Comparison of ENCODE assay signal across 9 mouse cellular contexts in the genomic region with DNA sequence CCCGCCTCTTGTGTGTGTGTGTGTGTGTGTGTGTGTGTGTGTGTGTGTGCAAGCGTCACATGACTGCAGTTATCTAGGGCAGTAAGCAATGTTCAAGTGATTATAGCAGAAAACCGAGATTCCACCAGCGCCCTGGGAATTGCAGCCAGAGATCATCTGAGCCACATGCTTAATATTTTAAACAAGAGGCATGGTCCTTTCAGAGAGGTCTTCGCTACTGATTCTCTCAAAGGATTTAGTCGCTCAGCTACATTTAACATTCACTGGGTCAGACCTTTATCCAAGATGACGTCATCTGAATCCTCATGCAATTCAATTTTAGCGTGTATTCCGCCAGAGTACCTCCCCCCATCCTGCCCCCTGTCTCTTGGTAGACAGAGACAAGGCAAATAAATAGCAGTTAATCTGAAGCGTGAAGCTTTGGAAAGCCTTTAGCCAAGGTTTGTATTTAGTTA.
DNase-seq lines count a peak whose midpoint lies in the region; ATAC-seq and TF ChIP-seq lines count a peak whose summit lies in the region.
"Had no signal": no experiment of that assay in that cellular context is flagged by ENCODE, and none has a peak within 500 bp of the region (broad histone marks: within the 10 kb centered on the region; RNA-seq: fewer than 3 reads in every experiment).

No protein-coding gene starts in this region.

- H3K27me3 ChIP-seq in intestine, embryonic 14.5 days (replicated peaks; ENCODE audit: control insufficient read depth, insufficient read depth, low read length): no peaks in the 10 kb centered on the region
- no peaks in the 10 kb centered on the region for H3K27me3 ChIP-seq in intestine, postnatal 0 days (replicated peaks; ENCODE audit: control insufficient read depth, insufficient read depth, low read length)
- H3K27me3 ChIP-seq in heart, embryonic 14.5 days (ENCODE audit: control insufficient read depth, insufficient read depth, low read length): no peaks in the 10 kb centered on the region
- H3K27me3 ChIP-seq in limb, embryonic 10.5 days (ENCODE audit: low read depth, poor library complexity, severe bottlenecking): no peaks in the 10 kb centered on the region

- H3K27ac ChIP-seq in intestine, embryonic 14.5 days (ENCODE audit: low read depth): no peak overlapping the region
- no peak overlapping the region for H3K27ac ChIP-seq in intestine, postnatal 0 days (ENCODE audit: low read depth, low read length)
- peak overlapping the region; percentile 12 to 49; a peak in 3 of 4 replicates for H3K27ac ChIP-seq in heart, embryonic 14.5 days (replicated peaks in 1 of 2; ENCODE audit: control insufficient read depth in 1 of 2, insufficient read depth in 1 of 2, low read depth in 2 of 2, low read length in 2 of 2)
- peak overlapping the region; percentile 58; the same call in 1 of the 2 replicates for H3K27ac ChIP-seq in limb, embryonic 10.5 days
- H3K27ac ChIP-seq: liver, embryonic 14.5 days had no signal

- no peak for TF ChIP-seq CTCF in intestine, postnatal 0 days (IDR thresholded peaks at IDR 0.05; ENCODE audit: low read depth)

- ATAC-seq in intestine, embryonic 14.5 days (replicated peaks; ENCODE audit: low FRiP score, low TSS enrichment, low read depth): no peak
- no peak for ATAC-seq in intestine, postnatal 0 days
- no peak for ATAC-seq in heart, embryonic 14.5 days (ENCODE audit: insufficient number of reproducible peaks, insufficient read depth, low FRiP score, low read depth)

- no peak overlapping the region for H3K4me3 ChIP-seq in intestine, embryonic 14.5 days (ENCODE audit: low read depth, low read length)
- H3K4me3 ChIP-seq in intestine, postnatal 0 days (ENCODE audit: low read depth, low read length): no peak overlapping the region
- H3K4me3 ChIP-seq in heart, embryonic 14.5 days (ENCODE audit: control insufficient read depth in 1 of 2, insufficient read depth in 1 of 2, low read depth in 1 of 2, low read length in 2 of 2): peak overlapping the region in 1 of 2 experiments; percentile 5; a peak in 2 of 4 replicates
- peak overlapping the region; percentile 17; the same call in 1 of the 2 replicates for H3K4me3 ChIP-seq in limb, embryonic 10.5 days

- no peaks in the 10 kb centered on the region; the same call in 1 of the 2 replicates for H3K4me1 ChIP-seq in intestine, embryonic 14.5 days (replicated peaks; ENCODE audit: control insufficient read depth, insufficient read depth, low read length)
- H3K4me1 ChIP-seq in intestine, postnatal 0 days (replicated peaks; ENCODE audit: control insufficient read depth, insufficient read depth, low read length): no peaks in the 10 kb centered on the region
- peaks cover 5 to 13% of the 10 kb centered on the region in 2 experiments for H3K4me1 ChIP-seq in heart, embryonic 14.5 days (ENCODE audit: control insufficient read depth in 2 of 2, insufficient read depth in 2 of 2, low read length in 2 of 2)
- H3K4me1 ChIP-seq in limb, embryonic 10.5 days: peaks cover 12% of the 10 kb centered on the region

- no peaks in the 10 kb centered on the region for H3K9me3 ChIP-seq in intestine, embryonic 14.5 days (ENCODE audit: control insufficient read depth, low read length)
- H3K9me3 ChIP-seq in intestine, postnatal 0 days (ENCODE audit: control insufficient read depth): no peaks in the 10 kb centered on the region
- peaks cover 4% of the 10 kb centered on the region; the same call in 1 of the 2 replicates for H3K9me3 ChIP-seq in heart, embryonic 14.5 days (ENCODE audit: control insufficient read depth, low read length)
- H3K9me3 ChIP-seq in limb, embryonic 10.5 days (replicated peaks): no peaks in the 10 kb centered on the region

- H3K4me2 ChIP-seq in intestine, embryonic 14.5 days (ENCODE audit: low read length): peak overlapping the region; percentile 21
- no peak overlapping the region for H3K4me2 ChIP-seq in intestine, postnatal 0 days (replicated peaks; ENCODE audit: low read depth)
- peak overlapping the region; percentile 57 for H3K4me2 ChIP-seq in heart, embryonic 14.5 days (ENCODE audit: low read length)

- no peaks in the 10 kb centered on the region for H3K36me3 ChIP-seq in intestine, embryonic 14.5 days (ENCODE audit: control insufficient read depth, insufficient read depth, low read length)
- H3K36me3 ChIP-seq in intestine, postnatal 0 days (ENCODE audit: control insufficient read depth, insufficient read depth): no peaks in the 10 kb centered on the region
- H3K36me3 ChIP-seq in heart, embryonic 14.5 days (ENCODE audit: control insufficient read depth, insufficient read depth, low read length): no peaks in the 10 kb centered on the region
- H3K36me3 ChIP-seq in limb, embryonic 10.5 days: no peaks in the 10 kb centered on the region

- no peak overlapping the region for H3K9ac ChIP-seq in intestine, embryonic 14.5 days (ENCODE audit: low read length)
- no peak overlapping the region for H3K9ac ChIP-seq in intestine, postnatal 0 days (ENCODE audit: low read depth, low read length)
- peak overlapping the region; percentile 32; the same call in 1 of the 2 replicates for H3K9ac ChIP-seq in heart, embryonic 14.5 days (ENCODE audit: low read length)
- H3K9ac ChIP-seq: liver, embryonic 14.5 days had no signal

- WGBS in intestine, embryonic 14.5 days: 43% methylated on average over 10 of the region's 10 CpGs
- 49% methylated on average over 10 of the region's 10 CpGs for WGBS in intestine, postnatal 0 days
- 47% methylated on average over 10 of the region's 10 CpGs for WGBS in heart, embryonic 14.5 days
- WGBS in limb, embryonic 10.5 days: 65% methylated on average over 10 of the region's 10 CpGs

- DNase-seq in intestine, embryonic 14.5 days (ENCODE audit: low spot score): no peak
- peak; percentile 64 to 69 for DNase-seq in cerebellum, postnatal 14 days
- no peak for DNase-seq in limb, embryonic 10.5 days (ENCODE audit: low spot score)
- peak; percentile 21 for DNase-seq in right cerebral cortex, postnatal 4 days
- no peak for DNase-seq in adrenal gland, postnatal 4 days (ENCODE audit: low spot score in 2 of 2)
- DNase-seq in kidney, postnatal 10 days: no peak

Comparison
In these comparisons a context has a peak if more than half of its experiments do, and no peak if none do; other contexts are left out.
1. DNase-seq: peak in cerebellum, postnatal 14 days (2 of 2) and right cerebral cortex, postnatal 4 days (single experiment); none in intestine, embryonic 14.5 days (single experiment), limb, embryonic 10.5 days (single experiment), adrenal gland, postnatal 4 days (0 of 2) and kidney, postnatal 10 days (single experiment).
2. H3K27ac ChIP-seq: peak in heart, embryonic 14.5 days (2 of 2) and limb, embryonic 10.5 days (single experiment); none in intestine, embryonic 14.5 days (single experiment) and intestine, postnatal 0 days (single experiment).